9 mouse cellular contexts compared by ENCODE assay signal in genomic region chr6:144513761-144514160, GRCm38 (mm10).
DNase-seq lines count a peak whose midpoint lies in the region; TF ChIP-seq lines count a peak whose summit lies in the region.
"Had no signal": no experiment of that assay in that cellular context is flagged by ENCODE, and none has a peak within 500 bp of the region (broad histone marks: within the 10 kb centered on the region; RNA-seq: fewer than 3 reads in every experiment).

No protein-coding gene starts in this region.

- 50% methylated on average over 8 of the region's 8 CpGs for WGBS in lung, adult 2 months

- H3K4me1 ChIP-seq in lung, adult 2 months (ENCODE audit: control insufficient read depth, insufficient read depth, low read length), result no peaks in the 10 kb centered on the region

- intact Hi-C loops in heart, postnatal 10 days (cut with DNase I), result no loop called here

- no peak overlapping the region for H3K4me3 ChIP-seq in lung, adult 2 months (replicated peaks; ENCODE audit: extremely low read depth, low read depth, low read length)

- DNase-seq in cerebellum, postnatal 14 days, result peak; percentile 61 to 64
- DNase-seq in cerebellum, adult 9-10 months, result no peak
- peak; percentile 6 to 7 for DNase-seq in lung, adult 18-20 months
- DNase-seq in lung, adult 2 months, result no peak
- DNase-seq in heart, postnatal 10 days, result peak; percentile 37 to 41
- peak; percentile 3 for DNase-seq in lung, postnatal 25 days (ENCODE audit: low spot score)
- DNase-seq in layer of hippocampus, postnatal 25 days (ENCODE audit: extremely low spot score in 1 of 2, low spot score in 1 of 2), result no peak
- no peak for DNase-seq in T-cell, adult 2 months (ENCODE audit: low spot score)
- DNase-seq: B cell, adult 2 months had no signal

- no peak for TF ChIP-seq POLR2A in lung, adult 2 months (IDR thresholded peaks at IDR 0.05; ENCODE audit: borderline replicate concordance, extremely low read depth, low read depth, low read length)

- TF ChIP-seq CTCF in lung, adult 2 months (IDR thresholded peaks at IDR 0.05; ENCODE audit: insufficient read depth, low read length), result no peak

Comparison
In these comparisons a context has a peak if more than half of its experiments do, and no peak if none do; other contexts are left out.
1. DNase-seq: peak in cerebellum, postnatal 14 days (2 of 2), lung, adult 18-20 months (2 of 2), heart, postnatal 10 days (2 of 2) and lung, postnatal 25 days (single experiment); none in cerebellum, adult 9-10 months (single experiment), lung, adult 2 months (single experiment), layer of hippocampus, postnatal 25 days (0 of 2) and T-cell, adult 2 months (single experiment).